Mouse (Mus musculus): ENCODE data around the gene Dmrtc1c2. TPM values are rescaled to one million over a fixed set of nuclear protein-coding genes. Genes with fewer than 3 reads are reported as not detected.

Dmrtc1c2 gene
- polyA plus RNA-seq (2021; fragmentation: Nextera tagmentation): not detected in 2 replicates
- long read RNA-seq, experiment 1: 0 reads
- long read RNA-seq, experiment 2: 0 reads

DNA sequence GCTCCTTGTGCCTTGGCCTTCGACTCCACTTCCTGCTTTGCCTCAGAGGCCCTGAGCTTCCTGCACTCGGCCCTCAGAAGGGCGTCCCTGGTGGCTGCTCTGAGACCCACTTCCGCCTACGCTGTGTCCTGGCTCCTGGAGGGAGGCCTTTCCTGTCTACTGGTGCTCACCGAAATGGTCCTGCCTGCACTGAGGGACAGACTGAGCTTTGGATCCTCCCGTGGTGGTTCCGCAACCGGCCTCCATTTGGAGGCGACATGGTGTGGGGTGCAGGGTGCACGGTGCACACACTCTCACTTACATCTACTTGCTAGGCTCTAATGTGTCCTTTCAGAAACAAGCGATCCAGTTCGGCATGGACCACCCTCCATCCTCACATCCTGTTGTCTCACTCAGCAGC, at the start of gene Dmrtc1c2:
Gene Dmrtc1c2 (minus strand): TSS at position 101 of the 400 bp plus-strand sequence.

DNA sequence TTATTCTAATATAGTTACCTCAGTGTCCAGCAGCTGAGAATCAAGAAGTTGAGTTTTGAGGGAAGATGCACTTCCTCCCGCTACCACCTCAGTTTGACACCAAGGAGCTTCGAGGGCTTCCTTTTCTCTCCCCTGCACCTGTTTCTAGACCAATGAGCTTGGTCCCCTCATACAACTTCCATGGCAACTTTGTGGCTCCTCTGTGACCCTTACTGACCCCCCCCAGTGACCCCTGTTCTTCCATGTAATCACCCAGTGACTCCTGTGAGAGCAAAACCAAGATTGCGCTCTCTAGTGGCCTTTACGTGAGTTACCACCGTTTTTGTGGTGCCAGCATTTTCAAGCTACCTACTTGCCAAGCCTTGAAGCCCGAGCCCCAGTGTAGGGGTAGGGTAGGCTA, 13.5 kb upstream of the Dmrtc1c2 start, which contains the start of gene 1700031F05Rik:
Gene 1700031F05Rik (minus strand): TSS at position 101 of the 400 bp plus-strand sequence.

DNA sequence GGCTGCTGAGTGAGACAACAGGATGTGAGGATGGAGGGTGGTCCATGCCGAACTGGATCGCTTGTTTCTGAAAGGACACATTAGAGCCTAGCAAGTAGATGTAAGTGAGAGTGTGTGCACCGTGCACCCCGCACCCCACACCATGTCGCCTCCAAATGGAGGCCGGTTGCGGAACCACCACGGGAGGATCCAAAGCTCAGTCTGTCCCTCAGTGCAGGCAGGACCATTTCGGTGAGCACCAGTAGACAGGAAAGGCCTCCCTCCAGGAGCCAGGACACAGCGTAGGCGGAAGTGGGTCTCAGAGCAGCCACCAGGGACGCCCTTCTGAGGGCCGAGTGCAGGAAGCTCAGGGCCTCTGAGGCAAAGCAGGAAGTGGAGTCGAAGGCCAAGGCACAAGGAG, 51.8 kb downstream of the Dmrtc1c2 start, which contains the start of gene Dmrtc1c1:
Gene Dmrtc1c1 (plus strand): TSS at position 301 of the 400 bp plus-strand sequence.

Other genes with a start within 250 kb of the Dmrtc1c2 start
- gene Phka1, start 210.4 kb downstream of the Dmrtc1c2 start, polyA plus RNA-seq (2021; fragmentation: Nextera tagmentation): 1.5 and 3.1 TPM in 2 replicates
- not detected in 2 replicates for gene Gm3880, start 167.6 kb downstream of the Dmrtc1c2 start, polyA plus RNA-seq (2021; fragmentation: Nextera tagmentation)
- not detected in 2 replicates for gene Gm9112, start 147.0 kb downstream of the Dmrtc1c2 start, polyA plus RNA-seq (2021; fragmentation: Nextera tagmentation)
- gene Dmrtc1b, start 146.8 kb downstream of the Dmrtc1c2 start, polyA plus RNA-seq (2021; fragmentation: Nextera tagmentation): not detected in 2 replicates
- not detected in 2 replicates for gene Dmrtc1c1, start 51.7 kb downstream of the Dmrtc1c2 start, polyA plus RNA-seq (2021; fragmentation: Nextera tagmentation)
- not detected in 2 replicates for gene 1700031F05Rik, start 13.4 kb upstream of the Dmrtc1c2 start, polyA plus RNA-seq (2021; fragmentation: Nextera tagmentation)
- 9.1 and 12.8 TPM in 2 replicates for gene Dmrtc1a, start 54.1 kb upstream of the Dmrtc1c2 start, polyA plus RNA-seq (2021; fragmentation: Nextera tagmentation)
- not detected in 2 replicates for gene 1700011M02Rik, start 54.3 kb upstream of the Dmrtc1c2 start, polyA plus RNA-seq (2021; fragmentation: Nextera tagmentation)
- not detected in 2 replicates for gene 1700018G05Rik, start 73.8 kb upstream of the Dmrtc1c2 start, polyA plus RNA-seq (2021; fragmentation: Nextera tagmentation)

All from left cerebral cortex, adult 6 months (tissue).